23 mouse cellular contexts compared by ENCODE assay signal in the genomic region with DNA sequence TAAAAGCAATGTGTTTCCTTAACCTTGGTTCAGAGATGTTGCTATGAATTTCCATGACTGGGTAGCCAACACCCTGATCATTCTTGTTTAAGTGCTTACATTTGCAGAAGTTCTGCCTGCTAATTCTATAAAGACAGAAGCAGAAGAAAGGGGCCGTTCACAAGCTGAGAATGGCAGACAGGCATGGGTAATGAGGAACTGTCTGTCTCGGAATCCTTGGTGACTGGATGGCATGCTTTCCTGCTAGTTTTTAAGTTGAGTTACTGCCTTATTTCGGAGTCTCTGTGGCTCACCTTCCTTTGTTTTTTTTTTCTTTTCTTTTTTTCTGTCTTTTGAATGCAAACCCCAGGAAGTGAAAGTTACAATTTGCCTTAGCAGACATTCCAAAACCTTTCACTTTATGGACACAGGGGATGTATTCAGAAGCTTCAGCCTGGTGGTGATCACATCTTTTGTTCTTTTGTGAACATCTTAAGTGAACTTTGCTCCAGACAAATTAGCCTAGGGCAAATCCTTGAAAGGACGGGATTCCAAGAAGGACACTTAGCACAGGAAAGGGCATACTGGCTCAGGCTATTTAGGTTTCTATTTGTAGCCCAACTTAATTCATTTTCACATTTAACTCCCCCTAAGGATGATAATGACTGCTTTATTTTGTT. TPM values are rescaled to one million over a fixed set of nuclear protein-coding genes. Genes with fewer than 3 reads are reported as not detected.
DNase-seq lines count a peak whose midpoint lies in the region; ATAC-seq and TF ChIP-seq lines count a peak whose summit lies in the region.
"Had no signal": no experiment of that assay in that cellular context is flagged by ENCODE, and none has a peak within 500 bp of the region (broad histone marks: within the 10 kb centered on the region; RNA-seq: fewer than 3 reads in every experiment).

No protein-coding gene starts in this region.

- H3K4me3 ChIP-seq in forebrain, embryonic 10.5 days: no peak overlapping the region; the same call in 1 of the 2 replicates
- H3K4me3 ChIP-seq in forebrain, embryonic 15.5 days: no peak overlapping the region
- H3K4me3 ChIP-seq in midbrain, embryonic 10.5 days: peak overlapping the region; percentile 11; the same call in 1 of the 2 replicates
- no peak overlapping the region for H3K4me3 ChIP-seq in midbrain, embryonic 15.5 days
- H3K4me3 ChIP-seq: heart, adult 2 months; heart, embryonic 15.5 days; layer of hippocampus, adult 2 months; limb, embryonic 13.5 days; liver, embryonic 13.5 days; neural tube, embryonic 12.5 days had no signal

- no peak for ATAC-seq in forebrain, embryonic 15.5 days (replicated peaks)
- ATAC-seq in midbrain, embryonic 15.5 days (replicated peaks): no peak

- TF ChIP-seq POLR2A in brain, embryonic 14.5 days (IDR thresholded peaks at IDR 0.05; ENCODE audit: borderline replicate concordance, extremely low read depth, insufficient read depth, insufficient read length, poor library complexity, severe bottlenecking): no peak

- no peak for TF ChIP-seq CTCF in brain, embryonic 14.5 days (IDR thresholded peaks at IDR 0.05; ENCODE audit: borderline replicate concordance, extremely low read depth, insufficient read depth, insufficient read length)

- H3K4me2 ChIP-seq in forebrain, embryonic 15.5 days (replicated peaks): no peak overlapping the region
- H3K4me2 ChIP-seq in midbrain, embryonic 15.5 days: no peak overlapping the region
- H3K4me2 ChIP-seq: heart, embryonic 15.5 days; limb, embryonic 13.5 days; liver, embryonic 13.5 days; lung, embryonic 14.5 days; neural tube, embryonic 12.5 days had no signal

- 3% methylated on average over 4 of the region's 4 CpGs for WGBS in forebrain, embryonic 10.5 days
- 4% methylated on average over 4 of the region's 4 CpGs for WGBS in forebrain, embryonic 15.5 days
- WGBS in midbrain, embryonic 10.5 days: 7% methylated on average over 4 of the region's 4 CpGs
- WGBS in midbrain, embryonic 15.5 days: 8% methylated on average over 4 of the region's 4 CpGs

- H3K4me1 ChIP-seq in forebrain, embryonic 10.5 days: peaks cover 34% of the 10 kb centered on the region
- no peaks in the 10 kb centered on the region for H3K4me1 ChIP-seq in forebrain, embryonic 15.5 days
- peaks cover 42% of the 10 kb centered on the region for H3K4me1 ChIP-seq in midbrain, embryonic 10.5 days
- no peaks in the 10 kb centered on the region; the same call in 1 of the 2 replicates for H3K4me1 ChIP-seq in midbrain, embryonic 15.5 days
- H3K4me1 ChIP-seq: limb, embryonic 13.5 days; liver, embryonic 13.5 days had no signal

- H3K27ac ChIP-seq in forebrain, embryonic 10.5 days: peak overlapping the region; percentile 75
- H3K27ac ChIP-seq in forebrain, embryonic 15.5 days (replicated peaks): no peak overlapping the region
- peak overlapping the region; percentile 64; the same call in 1 of the 2 replicates for H3K27ac ChIP-seq in midbrain, embryonic 10.5 days (replicated peaks)
- H3K27ac ChIP-seq in midbrain, embryonic 15.5 days: no peak overlapping the region
- H3K27ac ChIP-seq: heart, adult 2 months; heart, embryonic 15.5 days; layer of hippocampus, adult 2 months; limb, embryonic 13.5 days; liver, embryonic 13.5 days; macrophage; neural tube, embryonic 12.5 days had no signal

- no peak for DNase-seq in forebrain, embryonic 10.5 days (ENCODE audit: extremely low spot score, low spot score)
- DNase-seq in midbrain, embryonic 10.5 days (ENCODE audit: low spot score): peak; percentile 39
- peak; percentile 54 for DNase-seq in brain, embryonic 14.5 days (ENCODE audit: low read depth)
- peak; percentile 27 for DNase-seq in retina, postnatal 1 day
- DNase-seq in kidney, postnatal 14 days: no peak
- DNase-seq: adrenal gland, adult 2 months; cerebellum, adult 8-10 months; gastrocnemius, postnatal 10 days; heart, adult 2 months; heart, postnatal 4 days; kidney, adult 18-20 months; kidney, postnatal 10 days; layer of hippocampus, postnatal 36 days; liver, embryonic 13.5 days; lung, embryonic 14.5 days; thymus, postnatal 25 days had no signal

- no peak overlapping the region for H3K9ac ChIP-seq in forebrain, embryonic 15.5 days (replicated peaks)
- H3K9ac ChIP-seq in midbrain, embryonic 15.5 days: no peak overlapping the region
- H3K9ac ChIP-seq: heart, embryonic 15.5 days; limb, embryonic 13.5 days; liver, embryonic 13.5 days; lung, embryonic 14.5 days; neural tube, embryonic 12.5 days had no signal

- no peaks in the 10 kb centered on the region; the same call in 1 of the 2 replicates for H3K27me3 ChIP-seq in forebrain, embryonic 10.5 days (ENCODE audit: poor library complexity, severe bottlenecking)
- H3K27me3 ChIP-seq in forebrain, embryonic 15.5 days: no peaks in the 10 kb centered on the region
- H3K27me3 ChIP-seq in midbrain, embryonic 10.5 days (ENCODE audit: low read depth, poor library complexity, severe bottlenecking): peaks cover 37% of the 10 kb centered on the region
- no peaks in the 10 kb centered on the region for H3K27me3 ChIP-seq in midbrain, embryonic 15.5 days (replicated peaks)
- H3K27me3 ChIP-seq: heart, embryonic 15.5 days; limb, embryonic 13.5 days; liver, embryonic 13.5 days had no signal

- no peaks in the 10 kb centered on the region for H3K9me3 ChIP-seq in forebrain, embryonic 10.5 days
- no peaks in the 10 kb centered on the region for H3K9me3 ChIP-seq in forebrain, embryonic 15.5 days
- H3K9me3 ChIP-seq in midbrain, embryonic 10.5 days (replicated peaks): no peaks in the 10 kb centered on the region
- no peaks in the 10 kb centered on the region for H3K9me3 ChIP-seq in midbrain, embryonic 15.5 days
- H3K9me3 ChIP-seq: heart, embryonic 15.5 days; limb, embryonic 13.5 days; liver, embryonic 13.5 days; neural tube, embryonic 12.5 days had no signal

- H3K36me3 ChIP-seq in forebrain, embryonic 10.5 days (replicated peaks): no peaks in the 10 kb centered on the region
- H3K36me3 ChIP-seq in forebrain, embryonic 15.5 days: no peaks in the 10 kb centered on the region
- no peaks in the 10 kb centered on the region for H3K36me3 ChIP-seq in midbrain, embryonic 10.5 days
- no peaks in the 10 kb centered on the region for H3K36me3 ChIP-seq in midbrain, embryonic 15.5 days (replicated peaks)
- H3K36me3 ChIP-seq: heart, embryonic 15.5 days; limb, embryonic 13.5 days; liver, embryonic 13.5 days; neural tube, embryonic 12.5 days had no signal

RNA-seq across cellular contexts. Expression of a gene that starts 38.7 kb away (rescaled TPM):
- polyA plus RNA-seq in forebrain, embryonic 10.5 days (2016; fragmentation: Nextera tagmentation; extraction: Ambion mirVana): 13.6 and 16.8 TPM in 2 replicates
- 9.3 and 10.3 TPM in 2 replicates for polyA plus RNA-seq in forebrain, embryonic 15.5 days (2015; fragmentation: Nextera tagmentation; extraction: Ambion mirVana)
- polyA plus RNA-seq in midbrain, embryonic 10.5 days (2016; fragmentation: Nextera tagmentation; extraction: Ambion mirVana): 11.8 and 15.1 TPM in 2 replicates
- 13.9 and 15.8 TPM in 2 replicates for polyA plus RNA-seq in midbrain, embryonic 15.5 days (2015; fragmentation: Nextera tagmentation; extraction: Ambion mirVana)
- polyA plus RNA-seq in brain, embryonic 14.5 days (2012; rRNA removed): 3.2 and 7.8 TPM in 2 replicates
- polyA plus RNA-seq: macrophage had no signal

Comparison
In these comparisons a context has a peak if more than half of its experiments do, and no peak if none do; other contexts are left out.
1. H3K27ac ChIP-seq: peak in forebrain, embryonic 10.5 days (single experiment) and midbrain, embryonic 10.5 days (single experiment); none in forebrain, embryonic 15.5 days (single experiment) and midbrain, embryonic 15.5 days (single experiment).
2. DNase-seq: peak in midbrain, embryonic 10.5 days (single experiment), brain, embryonic 14.5 days (single experiment) and retina, postnatal 1 day (single experiment); none in forebrain, embryonic 10.5 days (single experiment) and kidney, postnatal 14 days (single experiment).